Mouse (Mus musculus) heart, embryonic 11.5 days (tissue): ENCODE results near the gene Sart3. TPM values are rescaled to one million over a fixed set of nuclear protein-coding genes. Genes with fewer than 3 reads are reported as not detected.
"Not testable (repeated sequence)": the region's sequence is repeated elsewhere in the genome, so short reads cannot be mapped to it uniquely, and the experiment has no call there.

Experiments used
- ATAC-seq: fragments of 200-750 bp; cut with Nextera tagmentation; replicated peaks from 2 replicates; pipeline ENCODE4 v1.8.0; 2017; ENCODE audit warnings: moderate library complexity; ENCODE audit not compliant: insufficient number of reproducible peaks, low FRiP score, low TSS enrichment
- H3K27ac ChIP-seq: fragments of 300-500 bp; sonication (generic); 2 replicates; pipeline ENCODE4 v1.5.1; 2014; ENCODE audit warnings: mild to moderate bottlenecking, low read depth, low read length
- H3K27me3 ChIP-seq: fragments of 300-500 bp; sonication (generic); 2 replicates; pipeline ENCODE4 v1.6.1; 2014; ENCODE audit warnings: mild to moderate bottlenecking, low read length, mixed read lengths; ENCODE audit not compliant: control insufficient read depth, insufficient read depth
- H3K36me3 ChIP-seq: fragments of 300-500 bp; sonication (generic); 2 replicates; pipeline ENCODE4 v1.6.1; 2014; ENCODE audit warnings: mild to moderate bottlenecking, low read length, moderate library complexity, mixed read lengths; ENCODE audit not compliant: control insufficient read depth, insufficient read depth
- H3K4me1 ChIP-seq: fragments of 300-500 bp; sonication (generic); 2 replicates; pipeline ENCODE4 v1.6.1; 2014; ENCODE audit warnings: low read length; ENCODE audit not compliant: control insufficient read depth, insufficient read depth
- H3K4me2 ChIP-seq: fragments of 300-500 bp; sonication (generic); 2 replicates; pipeline ENCODE4 v1.6.1; 2014; ENCODE audit warnings: mild to moderate bottlenecking, moderate library complexity
- H3K4me3 ChIP-seq: fragments of 300-500 bp; sonication (generic); 2 replicates; pipeline ENCODE4 v1.5.1; 2014; ENCODE audit warnings: low read depth, low read length
- H3K9ac ChIP-seq: fragments of 300-500 bp; sonication (generic); 2 replicates; pipeline ENCODE4 v1.6.1; 2014; ENCODE audit warnings: mild to moderate bottlenecking, low read depth, low read length, moderate library complexity
- H3K9me3 ChIP-seq: fragments of 300-500 bp; sonication (generic); replicated peaks from 2 replicates; pipeline ENCODE4 v1.6.1; 2016; ENCODE audit warnings: low read length; ENCODE audit not compliant: control insufficient read depth
- WGBS: fragments of 180-500 bp; shearing (Covaris S2); extraction: QIAGEN DNeasy Blood & Tissue Kit; methylation state at CpG from one replicate; pipeline ENCODE4 v1.1.7; 2014; ENCODE audit not compliant: insufficient replicate concordance; 5-methylcytosine and 5-hydroxymethylcytosine counted together
- polyA plus RNA-seq: library from polyadenylated mRNA; unstranded; fragments of >200 nt; fragmentation: Nextera tagmentation; extraction: Ambion mirVana; gene quantifications from 2 replicates; pipeline ENCODE4 v1.2.1, GENCODE M21; 2014

The Sart3 gene
- polyA plus RNA-seq, 1 experiment from 2014 or later: 31.6 TPM

- not testable (repeated sequence) for H3K27me3 ChIP-seq, H3K4me3 ChIP-seq, H3K36me3 ChIP-seq, ATAC-seq, H3K9me3 ChIP-seq, H3K9ac ChIP-seq
- Histone ChIP-seq H3K4me2 (peak overlapping the region; percentile 40), H3K27ac (peak overlapping the region; percentile 54; the same call in 1 of the 2 replicates), H3K4me1 (peaks cover 15% of the 10 kb centered on the region)
- WGBS: 23% methylated on average over 3 of the region's 3 CpGs
Measured at GRCm38 (mm10) chr5:113784104-113784503, 11.8 kb upstream of the Sart3 start.

- Histone ChIP-seq H3K9me3 (0 out of 2 replicates have a peak, but pooled peaks cover 3% of the 10 kb centered on the region), H3K4me3 (no peak overlapping the region), H3K4me1 (peaks cover 11% of the 10 kb centered on the region), H3K4me2 (peak overlapping the region; percentile 40), H3K27ac (peak overlapping the region; percentile 54; the same call in 1 of the 2 replicates), H3K27me3 (peaks cover 3% of the 10 kb centered on the region; the same call in 1 of the 2 replicates), H3K9ac (no peak overlapping the region), H3K36me3 (no peaks in the 10 kb centered on the region)
- ATAC-seq: peak; percentile 58; the same call in 1 of the 2 replicates
- WGBS: 11% methylated on average over 12 of the region's 12 CpGs
Measured at GRCm38 (mm10) chr5:113783581-113784001, 11.3 kb upstream of the Sart3 start.

- H3K4me2 ChIP-seq: no peak overlapping the region
- whole genome bisulfite sequencing: 57% methylated on average over 7 of the region's 7 CpGs
- no peak overlapping the region for H3K4me3 ChIP-seq
- H3K27me3 ChIP-seq: peaks cover 3% of the 10 kb centered on the region; the same call in 1 of the 2 replicates
- H3K36me3 ChIP-seq: no peaks in the 10 kb centered on the region
- 0 out of 2 replicates have a peak, but pooled peaks cover 3% of the 10 kb centered on the region for H3K9me3 ChIP-seq
- H3K4me1 ChIP-seq: peaks cover 10% of the 10 kb centered on the region
- no peak for ATAC-seq
- no peak overlapping the region for H3K27ac ChIP-seq
- H3K9ac ChIP-seq: no peak overlapping the region
Measured at GRCm38 (mm10) chr5:113782624-113783023, 10.3 kb upstream of the Sart3 start.

- H3K4me3 ChIP-seq: no peak overlapping the region
- WGBS: 78% methylated on average over 7 of the region's 7 CpGs
- 0 out of 2 replicates have a peak, but pooled peaks cover 3% of the 10 kb centered on the region for H3K9me3 ChIP-seq
- no peak overlapping the region for H3K27ac ChIP-seq
- no peak for ATAC-seq
- peaks cover 10% of the 10 kb centered on the region for H3K4me1 ChIP-seq
- no peak overlapping the region for H3K9ac ChIP-seq
- peaks cover 3% of the 10 kb centered on the region; the same call in 1 of the 2 replicates for H3K27me3 ChIP-seq
- H3K4me2 ChIP-seq: no peak overlapping the region
- H3K36me3 ChIP-seq: peaks cover 3% of the 10 kb centered on the region; the same call in 1 of the 2 replicates
Measured at GRCm38 (mm10) chr5:113781875-113782274, 9.6 kb upstream of the Sart3 start.

GRCm38 (mm10) chr5:113781254-113781653, 8.9 kb upstream of the Sart3 start:
- Histone ChIP-seq H3K4me1 (peaks cover 10% of the 10 kb centered on the region), H3K36me3 (peaks cover 6% of the 10 kb centered on the region; the same call in 1 of the 2 replicates), H3K9me3 (0 out of 2 replicates have a peak, but pooled peaks cover 3% of the 10 kb centered on the region), H3K27ac (no peak overlapping the region), H3K4me3 (no peak overlapping the region), H3K9ac (no peak overlapping the region), H3K27me3 (peaks cover 3% of the 10 kb centered on the region; the same call in 1 of the 2 replicates), H3K4me2 (no peak overlapping the region)
- 76% methylated on average over 7 of the region's 7 CpGs for WGBS
- no peak for ATAC-seq

GRCm38 (mm10) chr5:113780763-113781162, 8.5 kb upstream of the Sart3 start:
- Histone ChIP-seq H3K36me3 (peaks cover 6% of the 10 kb centered on the region; the same call in 1 of the 2 replicates), H3K4me3 (no peak overlapping the region), H3K4me2 (no peak overlapping the region), H3K9me3 (0 out of 2 replicates have a peak, but pooled peaks cover 3% of the 10 kb centered on the region), H3K4me1 (peaks cover 10% of the 10 kb centered on the region), H3K27ac (no peak overlapping the region), H3K9ac (no peak overlapping the region), H3K27me3 (peaks cover 3% of the 10 kb centered on the region; the same call in 1 of the 2 replicates)
- no peak for ATAC-seq
- WGBS: 85% methylated on average over 5 of the region's 5 CpGs

GRCm38 (mm10) chr5:113780082-113780752, 7.9 kb upstream of the Sart3 start:
- Histone ChIP-seq H3K4me3 (no peak overlapping the region), H3K4me2 (no peak overlapping the region), H3K4me1 (peaks cover 10% of the 10 kb centered on the region), H3K9me3 (0 out of 2 replicates have a peak, but pooled peaks cover 3% of the 10 kb centered on the region), H3K27me3 (peaks cover 3% of the 10 kb centered on the region; the same call in 1 of the 2 replicates), H3K9ac (no peak overlapping the region), H3K27ac (no peak overlapping the region), H3K36me3 (peaks cover 6% of the 10 kb centered on the region; the same call in 1 of the 2 replicates)
- ATAC-seq: 0 out of 2 replicates have a peak, but pooled peaks have one; percentile 16
- 89% methylated on average over 3 of the region's 3 CpGs for WGBS

- Histone ChIP-seq H3K27me3 (peaks cover 3% of the 10 kb centered on the region; the same call in 1 of the 2 replicates), H3K4me2 (no peak overlapping the region), H3K9me3 (0 out of 2 replicates have a peak, but pooled peaks cover 3% of the 10 kb centered on the region), H3K4me1 (peaks cover 10% of the 10 kb centered on the region), H3K27ac (no peak overlapping the region), H3K4me3 (no peak overlapping the region), H3K36me3 (peaks cover 6% of the 10 kb centered on the region; the same call in 1 of the 2 replicates), H3K9ac (no peak overlapping the region)
- ATAC-seq: no peak
- 73% methylated on average over 5 of the region's 5 CpGs for WGBS
Measured at GRCm38 (mm10) chr5:113779569-113779968, 7.3 kb upstream of the Sart3 start.
